Mouse (Mus musculus): ENCODE results near the gene Noxred1.
"Not testable (repeated sequence)": the region's sequence is repeated elsewhere in the genome, so short reads cannot be mapped to it uniquely, and the experiment has no call there.

Noxred1 gene

DNA sequence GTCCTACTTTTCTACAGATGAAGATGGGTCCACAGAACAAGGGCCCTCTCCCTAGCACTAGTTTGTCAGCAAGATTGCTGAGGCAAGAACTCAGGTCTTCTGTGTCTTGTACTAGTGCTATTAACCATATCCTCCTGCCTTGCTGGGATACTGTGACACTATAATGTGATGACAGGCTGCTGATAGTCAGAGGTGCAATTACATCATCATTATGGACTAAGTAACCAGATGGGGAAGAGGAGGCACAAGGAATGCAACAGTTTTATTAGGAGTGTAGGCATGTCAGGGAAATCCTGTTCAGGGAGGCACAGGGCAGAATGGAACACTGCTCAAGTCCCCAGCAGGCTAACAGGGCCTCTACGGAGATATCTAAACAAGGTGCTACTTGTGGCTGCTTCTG, at the start of gene Noxred1:
Gene Noxred1 (minus strand): TSS at position 101 of the 400 bp plus-strand sequence.
- DNase-seq (ENCODE audit: low spot score), result no peak

DNA sequence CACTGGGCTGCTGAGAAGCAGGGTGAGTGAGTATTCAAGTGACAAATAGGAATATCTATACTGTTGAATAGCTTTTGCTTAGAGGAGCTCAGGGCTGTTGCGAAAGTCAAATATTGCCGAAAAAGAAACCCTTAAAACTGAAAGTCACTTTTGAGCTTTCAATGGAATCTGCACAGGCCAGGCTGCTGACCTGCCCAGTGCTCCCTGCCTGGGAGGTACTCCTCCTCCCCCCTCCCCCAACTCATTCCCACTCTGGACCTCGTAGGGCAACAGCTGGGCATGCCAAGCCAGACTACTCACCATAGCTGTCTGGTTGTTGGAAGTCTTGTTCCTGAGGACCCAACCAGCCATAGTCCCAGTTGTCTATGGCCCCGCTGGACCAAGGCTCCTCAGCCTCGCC, 46.2 kb upstream of the Noxred1 start:
- no peak for DNase-seq (ENCODE audit: low spot score)

GRCm38 (mm10) chr12:87284268-87284667, 45.7 kb upstream of the Noxred1 start:
- DNase-seq (ENCODE audit: low spot score), result no peak

- no peak for DNase-seq (ENCODE audit: low spot score)
These were observed 45.2 kb upstream of the Noxred1 start for GRCm38 (mm10) chr12:87283706-87284105.

- no peak for DNase-seq (ENCODE audit: low spot score)
These were observed 44.2 kb upstream of the Noxred1 start for GRCm38 (mm10) chr12:87282743-87283142.

- no peak for DNase-seq (ENCODE audit: low spot score)
These were observed 43.2 kb upstream of the Noxred1 start for GRCm38 (mm10) chr12:87281766-87282165.

- no peak for DNase-seq (ENCODE audit: low spot score)
These were observed 41.3 kb upstream of the Noxred1 start for GRCm38 (mm10) chr12:87279879-87280278.

GRCm38 (mm10) chr12:87279350-87279749, 40.8 kb upstream of the Noxred1 start:
- DNase-seq (ENCODE audit: low spot score), result no peak

GRCm38 (mm10) chr12:87278118-87278730, 39.7 kb upstream of the Noxred1 start:
- DNase-seq (ENCODE audit: low spot score), result peak; percentile 57

GRCm38 (mm10) chr12:87277251-87277650, 38.7 kb upstream of the Noxred1 start:
- not testable (repeated sequence) for DNase-seq (ENCODE audit: low spot score)

GRCm38 (mm10) chr12:87274853-87275831, 36.6 kb upstream of the Noxred1 start:
- no peak for DNase-seq (ENCODE audit: low spot score)

GRCm38 (mm10) chr12:87267682-87268081, 29.1 kb upstream of the Noxred1 start:
- peak; percentile 55 for DNase-seq (ENCODE audit: low spot score)

- peak; percentile 60 for DNase-seq (ENCODE audit: low spot score)
These were observed 28.5 kb upstream of the Noxred1 start for GRCm38 (mm10) chr12:87266827-87267603.

DNA sequence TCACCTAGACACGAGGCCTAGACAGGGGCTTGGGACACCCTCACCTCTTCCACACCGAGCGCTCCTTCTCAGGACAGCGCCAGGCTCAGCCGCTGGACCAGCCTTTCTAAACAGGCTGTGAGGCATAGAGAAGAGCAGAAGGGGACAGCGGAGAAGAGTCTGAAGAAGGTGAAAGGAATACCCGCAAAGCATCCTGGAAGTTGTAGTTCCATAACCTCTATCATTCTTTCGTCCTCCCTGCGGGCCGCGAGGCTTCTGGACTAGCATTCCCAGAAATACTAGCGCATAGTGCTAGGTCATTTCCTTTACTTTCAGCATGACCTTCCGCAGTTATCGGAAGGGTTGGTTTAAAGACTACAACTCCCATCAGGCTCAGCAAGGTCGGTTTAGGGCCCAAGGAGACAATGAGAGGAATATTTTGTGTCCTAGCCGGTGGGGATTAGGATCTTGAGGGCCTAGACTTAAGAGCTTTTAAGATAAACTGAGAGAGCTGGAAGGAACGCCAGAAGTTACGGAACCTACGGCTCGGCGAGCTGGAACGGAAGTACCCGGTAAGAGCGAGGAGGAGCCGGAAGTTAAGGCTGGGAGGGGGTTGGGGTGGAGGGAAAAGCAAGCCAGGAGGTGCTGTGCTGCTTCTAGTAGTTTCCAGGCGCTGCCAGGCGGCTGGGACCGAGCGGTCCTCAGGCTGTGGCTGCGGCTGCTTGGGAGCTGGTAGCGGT, 27.7 kb upstream of the Noxred1 start, which contains the start of the genes Vipas39 and Ahsa1:
Gene Vipas39 (minus strand): TSS at position 149 of the 719 bp plus-strand sequence.
Gene Ahsa1 (plus strand): TSS at position 372 of the 719 bp plus-strand sequence.
- DNase-seq (ENCODE audit: low spot score), result peak; percentile 79

DNA sequence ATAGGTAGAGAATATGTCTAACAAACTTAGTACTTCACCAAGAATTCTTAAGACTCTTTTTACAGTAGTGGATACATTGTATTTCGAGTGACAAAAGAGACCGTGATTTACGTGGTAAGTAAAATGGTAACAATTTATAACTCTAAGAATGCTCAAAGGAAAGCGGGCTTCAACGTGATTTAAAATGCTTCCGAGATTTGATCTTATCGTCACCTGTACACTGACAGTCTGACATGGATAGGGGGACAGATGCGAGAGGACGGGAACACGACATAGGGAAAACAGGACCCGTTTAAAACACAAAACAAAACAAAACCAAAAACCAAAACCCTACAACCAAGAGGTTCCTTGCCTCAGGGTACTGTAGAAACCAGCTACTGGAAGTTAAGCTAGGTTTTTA, 26.9 kb upstream of the Noxred1 start:
- no peak for DNase-seq (ENCODE audit: low spot score)

DNA sequence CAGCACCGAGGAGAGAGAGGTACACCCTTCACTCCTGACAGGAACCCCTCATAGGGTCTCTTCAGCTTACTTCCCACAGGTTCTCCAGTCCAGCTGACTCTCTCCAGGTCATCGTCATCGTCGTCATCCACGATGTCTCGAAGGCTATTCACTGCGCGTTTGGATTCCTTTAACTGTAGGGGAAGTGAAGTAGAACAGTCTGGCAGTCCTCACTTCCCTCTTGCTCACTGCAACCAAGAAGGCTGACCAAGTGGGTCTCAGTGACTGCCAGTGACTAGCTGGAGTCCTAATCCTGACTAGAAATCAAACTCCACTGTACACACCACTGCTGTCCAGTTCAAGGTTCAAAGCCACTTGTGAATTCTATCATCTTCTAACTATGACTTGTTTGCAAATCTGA, 22.0 kb upstream of the Noxred1 start:
- no peak for DNase-seq (ENCODE audit: low spot score)

DNA sequence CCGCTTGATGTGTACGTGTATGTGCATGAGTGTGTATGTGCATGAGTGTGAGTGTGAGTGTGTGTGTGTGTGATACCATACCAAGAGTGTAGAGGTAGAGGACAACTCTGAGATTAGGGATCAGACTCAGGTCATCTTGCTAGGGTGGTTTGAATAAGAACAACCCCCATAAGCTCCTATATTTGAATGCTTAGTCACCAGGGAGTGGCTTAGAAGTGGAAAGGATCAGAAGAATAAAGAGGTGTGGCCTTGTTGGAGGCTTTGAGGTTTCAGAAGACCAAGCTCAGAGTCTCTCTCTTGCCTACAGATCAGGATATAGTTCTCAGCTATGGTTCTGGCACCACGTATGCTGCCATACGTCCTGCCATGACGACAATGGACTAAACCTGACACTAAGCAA, 18.1 kb upstream of the Noxred1 start:
- no peak for DNase-seq (ENCODE audit: low spot score)

- DNase-seq (ENCODE audit: low spot score), result no peak
These were observed 15.3 kb upstream of the Noxred1 start for GRCm38 (mm10) chr12:87253878-87254277.

DNA sequence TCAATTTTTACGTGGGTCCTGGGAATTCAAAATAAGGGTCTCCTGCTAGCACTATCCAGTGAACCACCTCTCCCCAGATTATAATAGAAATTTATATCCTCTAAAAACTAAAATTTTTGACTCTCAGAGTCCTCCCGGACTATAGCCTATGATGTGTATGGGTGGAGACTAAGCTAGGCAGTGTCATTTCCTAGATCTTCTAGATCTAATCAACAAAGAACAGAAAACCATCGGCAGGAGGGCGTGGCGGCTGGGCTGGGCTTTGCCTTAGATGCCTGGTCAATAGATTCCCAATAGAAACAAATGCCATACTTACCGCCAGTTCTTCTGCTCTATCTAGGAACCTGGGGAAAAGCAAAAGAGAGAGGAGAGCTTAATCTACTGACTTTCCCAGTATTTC, 11.6 kb upstream of the Noxred1 start:
- DNase-seq (ENCODE audit: low spot score), result no peak

- no peak for DNase-seq (ENCODE audit: low spot score)
These were observed 1.5 kb downstream of the Noxred1 start for GRCm38 (mm10) chr12:87236882-87237483.

DNA sequence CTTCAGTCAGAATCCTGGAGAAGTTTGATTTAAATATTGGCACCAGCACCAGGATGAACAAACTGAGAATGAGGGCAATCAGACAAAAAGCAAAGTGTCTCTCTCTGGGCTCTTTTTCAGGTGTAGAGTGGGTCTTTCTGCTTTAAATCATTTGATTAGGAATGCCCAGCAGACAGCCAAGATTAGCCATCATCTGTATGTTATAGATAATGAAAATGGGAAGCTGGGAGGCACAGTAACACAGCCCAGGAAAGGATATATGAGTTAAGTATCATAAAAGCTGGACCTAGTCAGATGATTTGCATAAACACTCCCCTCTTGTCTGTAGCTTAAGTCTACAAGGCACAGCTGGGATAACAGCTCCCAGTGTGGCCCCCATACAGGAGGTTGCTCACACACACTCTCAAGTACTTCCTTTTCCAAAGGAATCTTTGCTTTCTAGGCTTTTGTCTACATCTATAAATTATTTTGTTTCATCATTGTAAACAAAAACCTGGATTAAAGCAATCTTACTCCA, 8.1 kb downstream of the Noxred1 start:
- no peak for DNase-seq (ENCODE audit: low spot score)
